Mouse (Mus musculus): ENCODE data around the gene Dennd1b. TPM values are rescaled to one million over a fixed set of nuclear protein-coding genes. Genes with fewer than 3 reads are reported as not detected.

Dennd1b gene
- polyA plus RNA-seq, 1 experiment = 6.2 TPM

GRCm38 (mm10) chr1:138982203-138982602 lies 19.0 kb downstream of the Dennd1b start:
- WGBS = 81% methylated on average over 7 of the region's 7 CpGs
- H3K27ac ChIP-seq (ENCODE audit: insufficient read depth, low read length) = no peak overlapping the region
- no peak overlapping the region for H3K4me3 ChIP-seq (replicated peaks; ENCODE audit: insufficient read depth, low read depth, low read length)
- TF ChIP-seq POLR2A (IDR thresholded peaks at IDR 0.05; ENCODE audit: borderline replicate concordance, insufficient read depth, low read length) (no peak), CTCF (IDR thresholded peaks at IDR 0.05; ENCODE audit: borderline replicate concordance, insufficient read depth, low read depth, low read length) (no peak)
- DNase-seq = no peak
- H3K27me3 ChIP-seq (ENCODE audit: control insufficient read depth, insufficient read depth, low read length) = no peaks in the 10 kb centered on the region
- peaks cover 8% of the 10 kb centered on the region for H3K4me1 ChIP-seq (ENCODE audit: control insufficient read depth, insufficient read depth, low read length)

DNA sequence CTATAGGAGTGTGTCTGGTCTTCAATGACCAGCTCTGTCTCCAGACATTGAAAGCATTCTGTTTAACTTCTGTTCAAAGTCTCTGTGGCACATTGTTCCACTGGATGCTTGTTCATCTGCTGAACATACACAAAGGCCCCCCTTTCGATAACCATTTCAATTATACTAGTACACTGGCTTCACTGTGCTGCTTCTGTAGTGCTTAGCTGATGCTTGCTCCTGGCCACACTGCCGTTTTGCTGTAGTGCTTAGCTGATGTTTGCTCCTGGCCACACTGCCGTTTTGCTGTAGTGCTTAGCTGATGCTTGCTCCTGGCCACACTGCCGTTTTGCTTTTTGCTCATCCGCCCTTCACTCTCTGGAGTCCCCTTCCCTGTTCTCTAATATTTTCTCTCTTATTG lies 19.4 kb downstream of the Dennd1b start:
- DNase-seq = no peak
- H3K4me1 ChIP-seq (ENCODE audit: control insufficient read depth, insufficient read depth, low read length) = peaks cover 8% of the 10 kb centered on the region
- H3K4me3 ChIP-seq (replicated peaks; ENCODE audit: insufficient read depth, low read depth, low read length) = no peak overlapping the region
- TF ChIP-seq POLR2A (IDR thresholded peaks at IDR 0.05; ENCODE audit: borderline replicate concordance, insufficient read depth, low read length) (no peak), CTCF (IDR thresholded peaks at IDR 0.05; ENCODE audit: borderline replicate concordance, insufficient read depth, low read depth, low read length) (no peak)
- 64% methylated on average over 5 of the region's 5 CpGs for WGBS
- H3K27me3 ChIP-seq (ENCODE audit: control insufficient read depth, insufficient read depth, low read length) = no peaks in the 10 kb centered on the region
- H3K27ac ChIP-seq (ENCODE audit: insufficient read depth, low read length) = no peak overlapping the region

GRCm38 (mm10) chr1:138983064-138983463 lies 19.8 kb downstream of the Dennd1b start:
- H3K4me3 ChIP-seq (replicated peaks; ENCODE audit: insufficient read depth, low read depth, low read length) = no peak overlapping the region
- no peaks in the 10 kb centered on the region for H3K27me3 ChIP-seq (ENCODE audit: control insufficient read depth, insufficient read depth, low read length)
- H3K27ac ChIP-seq (ENCODE audit: insufficient read depth, low read length) = no peak overlapping the region
- TF ChIP-seq POLR2A (IDR thresholded peaks at IDR 0.05; ENCODE audit: borderline replicate concordance, insufficient read depth, low read length) (no peak), CTCF (IDR thresholded peaks at IDR 0.05; ENCODE audit: borderline replicate concordance, insufficient read depth, low read depth, low read length) (no peak)
- peaks cover 8% of the 10 kb centered on the region for H3K4me1 ChIP-seq (ENCODE audit: control insufficient read depth, insufficient read depth, low read length)
- 70% methylated on average over 2 of the region's 2 CpGs for WGBS
- DNase-seq = no peak

- Histone ChIP-seq H3K4me3 (replicated peaks; ENCODE audit: insufficient read depth, low read depth, low read length) (no peak overlapping the region), H3K27me3 (ENCODE audit: control insufficient read depth, insufficient read depth, low read length) (no peaks in the 10 kb centered on the region), H3K27ac (ENCODE audit: insufficient read depth, low read length) (no peak overlapping the region), H3K4me1 (ENCODE audit: control insufficient read depth, insufficient read depth, low read length) (peaks cover 8% of the 10 kb centered on the region)
- no peak for TF ChIP-seq CTCF (IDR thresholded peaks at IDR 0.05; ENCODE audit: borderline replicate concordance, insufficient read depth, low read depth, low read length)
- TF ChIP-seq POLR2A (IDR thresholded peaks at IDR 0.05; ENCODE audit: borderline replicate concordance, insufficient read depth, low read length) = no peak
- peak in 1 of 2 experiments; percentile 39 for DNase-seq
- WGBS = 23% methylated on average over 6 of the region's 6 CpGs
Measured at GRCm38 (mm10) chr1:138983465-138983864, 20.2 kb downstream of the Dennd1b start.

GRCm38 (mm10) chr1:138984161-138984560 lies 20.9 kb downstream of the Dennd1b start:
- Histone ChIP-seq H3K27ac (ENCODE audit: insufficient read depth, low read length) (no peak overlapping the region), H3K4me3 (replicated peaks; ENCODE audit: insufficient read depth, low read depth, low read length) (no peak overlapping the region), H3K4me1 (ENCODE audit: control insufficient read depth, insufficient read depth, low read length) (peaks cover 8% of the 10 kb centered on the region), H3K27me3 (ENCODE audit: control insufficient read depth, insufficient read depth, low read length) (no peaks in the 10 kb centered on the region)
- no peak for DNase-seq
- TF ChIP-seq POLR2A (IDR thresholded peaks at IDR 0.05; ENCODE audit: borderline replicate concordance, insufficient read depth, low read length) (no peak), CTCF (IDR thresholded peaks at IDR 0.05; ENCODE audit: borderline replicate concordance, insufficient read depth, low read depth, low read length) (no peak)
- WGBS = 95% methylated on average over 4 of the region's 4 CpGs

DNA sequence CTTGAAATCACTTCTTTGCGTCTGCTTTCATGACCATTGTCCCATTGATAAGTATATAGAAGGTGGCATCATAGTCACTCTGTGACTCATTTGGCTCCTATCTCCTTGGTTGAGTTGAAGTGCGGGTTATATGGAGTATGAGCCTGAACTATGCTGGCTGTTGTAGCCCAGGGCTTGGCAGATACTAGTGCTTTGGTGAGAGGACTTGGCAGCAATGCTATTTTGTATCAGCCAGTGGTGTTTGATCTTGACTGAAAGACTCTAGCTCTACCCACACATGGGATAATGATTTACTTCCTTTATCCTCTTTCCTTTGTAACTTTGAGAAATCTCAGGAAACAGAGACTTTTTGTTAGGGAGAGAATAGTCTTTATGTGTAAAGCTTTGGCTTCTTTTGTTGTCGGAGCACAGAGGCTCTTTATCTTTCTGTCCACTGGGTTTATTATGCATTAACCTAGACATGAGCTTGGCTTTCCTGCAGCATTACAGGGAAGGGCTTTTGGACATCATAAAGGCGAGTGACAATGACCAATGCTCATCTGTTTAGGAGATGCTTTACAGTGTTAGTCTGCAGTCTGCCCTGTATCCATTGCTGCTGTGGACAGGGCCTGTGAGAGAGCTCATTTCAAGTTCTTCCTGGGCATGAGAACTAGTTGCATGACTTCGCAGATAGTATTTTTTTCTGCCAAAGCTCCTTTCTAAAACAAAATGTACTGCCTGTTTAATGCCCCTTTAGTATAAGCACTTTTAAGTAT lies 29.3 kb downstream of the Dennd1b start:
- Histone ChIP-seq H3K27ac (ENCODE audit: insufficient read depth, low read length) (no peak overlapping the region), H3K27me3 (ENCODE audit: control insufficient read depth, insufficient read depth, low read length) (no peaks in the 10 kb centered on the region), H3K4me1 (ENCODE audit: control insufficient read depth, insufficient read depth, low read length) (no peaks in the 10 kb centered on the region), H3K4me3 (replicated peaks; ENCODE audit: insufficient read depth, low read depth, low read length) (no peak overlapping the region)
- peak in 1 of 2 experiments; percentile 11 for DNase-seq
- 69% methylated on average over 5 of the region's 5 CpGs for WGBS
- TF ChIP-seq POLR2A (IDR thresholded peaks at IDR 0.05; ENCODE audit: borderline replicate concordance, insufficient read depth, low read length) = no peak
- TF ChIP-seq CTCF (IDR thresholded peaks at IDR 0.05; ENCODE audit: borderline replicate concordance, insufficient read depth, low read depth, low read length) = no peak

DNA sequence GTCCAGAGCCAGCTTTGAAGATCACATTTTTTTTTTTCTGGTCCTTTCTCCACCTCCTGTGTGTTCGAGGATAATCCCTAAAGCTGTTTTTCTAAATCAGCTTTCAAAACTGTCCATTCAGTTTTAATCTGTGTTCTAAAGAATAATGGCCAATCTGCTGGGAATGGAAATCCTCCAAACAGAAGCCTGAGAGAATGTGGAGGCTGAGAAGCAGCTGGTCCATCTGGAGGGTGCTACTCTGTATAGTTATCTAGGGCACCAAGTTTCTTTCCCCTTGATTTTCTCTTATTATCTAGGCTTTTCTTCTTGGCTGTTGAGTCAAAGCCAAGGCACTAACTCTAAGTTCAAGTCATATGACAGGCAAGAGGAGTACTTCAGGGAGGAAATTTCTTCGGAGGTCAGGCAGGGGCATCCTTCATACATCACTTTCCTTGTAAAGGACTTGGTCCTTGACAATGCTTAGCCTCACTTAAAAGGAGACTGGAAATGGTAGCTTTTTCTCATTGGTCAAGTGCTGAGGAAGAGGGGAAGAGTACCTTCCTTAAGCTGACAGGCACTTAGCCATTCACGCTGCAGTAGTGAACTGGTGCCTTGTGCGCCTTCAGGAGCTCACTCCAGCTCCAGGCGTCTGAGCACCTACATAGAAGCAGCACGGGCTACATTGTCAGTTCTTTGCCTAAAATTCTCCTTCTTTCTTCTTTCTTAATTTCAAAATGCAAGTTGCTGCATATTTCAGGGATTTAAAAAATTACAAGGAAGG lies 32.6 kb downstream of the Dennd1b start:
- Histone ChIP-seq H3K4me1 (ENCODE audit: control insufficient read depth, insufficient read depth, low read length) (no peaks in the 10 kb centered on the region; the same call in 1 of the 2 replicates), H3K27ac (ENCODE audit: insufficient read depth, low read length) (no peak overlapping the region), H3K4me3 (replicated peaks; ENCODE audit: insufficient read depth, low read depth, low read length) (no peak overlapping the region), H3K27me3 (ENCODE audit: control insufficient read depth, insufficient read depth, low read length) (no peaks in the 10 kb centered on the region)
- 82% methylated on average over 6 of the region's 6 CpGs for WGBS
- no peak for DNase-seq
- TF ChIP-seq POLR2A (IDR thresholded peaks at IDR 0.05; ENCODE audit: borderline replicate concordance, insufficient read depth, low read length) = no peak
- TF ChIP-seq CTCF (IDR thresholded peaks at IDR 0.05; ENCODE audit: borderline replicate concordance, insufficient read depth, low read depth, low read length) = no peak
